Mouse (Mus musculus): ENCODE data around the gene Dck. TPM values are rescaled to one million over a fixed set of nuclear protein-coding genes. Genes with fewer than 3 reads are reported as not detected.

Dck gene
- polyA plus RNA-seq, 1 experiment from 2014 or later = 38.6 TPM

DNA sequence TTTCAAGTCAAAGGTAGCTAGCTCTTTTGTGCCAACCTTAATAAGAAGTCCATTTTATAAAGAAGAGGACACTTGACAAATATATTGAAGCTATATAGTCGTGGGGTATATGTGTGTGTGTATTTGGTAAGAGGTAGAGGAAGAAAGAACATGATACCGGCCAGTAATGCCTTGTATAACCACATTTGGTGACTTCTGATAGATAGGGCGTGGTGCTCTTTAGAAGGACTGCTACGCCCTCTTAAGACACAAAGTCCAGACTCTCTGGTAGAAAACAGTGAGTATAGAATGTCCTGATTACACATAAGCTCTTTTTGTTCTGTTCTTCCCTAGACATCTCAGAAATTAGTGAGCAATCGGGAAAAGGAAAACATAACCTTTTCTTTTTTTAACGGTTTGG is 3.4 kb downstream of the Dck start:
- H3K27ac ChIP-seq (ENCODE audit: low read length) = no peak overlapping the region
- H3K4me1 ChIP-seq (ENCODE audit: control insufficient read depth, insufficient read depth, low read length) = peaks cover 20% of the 10 kb centered on the region; the same call in 1 of the 2 replicates
- no peak overlapping the region for H3K4me2 ChIP-seq (ENCODE audit: low read depth, low read length)
- WGBS = 79% methylated on average over 6 of the region's 6 CpGs
- H3K9me3 ChIP-seq (replicated peaks; ENCODE audit: control insufficient read depth, low read length) = no peaks in the 10 kb centered on the region
- H3K36me3 ChIP-seq (ENCODE audit: control insufficient read depth, insufficient read depth, low read length) = peaks cover 11% of the 10 kb centered on the region
- no peaks in the 10 kb centered on the region for H3K27me3 ChIP-seq (ENCODE audit: control insufficient read depth, insufficient read depth, low read length)
- H3K4me3 ChIP-seq (replicated peaks; ENCODE audit: low read length) = no peak overlapping the region
- ATAC-seq (ENCODE audit: insufficient read depth, low FRiP score) = no peak
- no peak overlapping the region for H3K9ac ChIP-seq (ENCODE audit: low read length)

- H3K9ac ChIP-seq (ENCODE audit: low read length) = no peak overlapping the region
- H3K27me3 ChIP-seq (ENCODE audit: control insufficient read depth, insufficient read depth, low read length) = no peaks in the 10 kb centered on the region
- H3K4me2 ChIP-seq (ENCODE audit: low read depth, low read length) = no peak overlapping the region
- H3K27ac ChIP-seq (ENCODE audit: low read length) = no peak overlapping the region
- ATAC-seq (ENCODE audit: insufficient read depth, low FRiP score) = no peak
- WGBS = 64% methylated on average over 7 of the region's 7 CpGs
- H3K36me3 ChIP-seq (ENCODE audit: control insufficient read depth, insufficient read depth, low read length) = no peaks in the 10 kb centered on the region
- no peaks in the 10 kb centered on the region for H3K9me3 ChIP-seq (replicated peaks; ENCODE audit: control insufficient read depth, low read length)
- H3K4me1 ChIP-seq (ENCODE audit: control insufficient read depth, insufficient read depth, low read length) = no peaks in the 10 kb centered on the region
- H3K4me3 ChIP-seq (replicated peaks; ENCODE audit: low read length) = no peak overlapping the region
Observed at GRCm38 (mm10) chr5:88782072-88782765, 17.4 kb downstream of the Dck start.

GRCm38 (mm10) chr5:88785059-88785458 is 20.3 kb downstream of the Dck start:
- H3K4me1 ChIP-seq (ENCODE audit: control insufficient read depth, insufficient read depth, low read length) = no peaks in the 10 kb centered on the region
- H3K27me3 ChIP-seq (ENCODE audit: control insufficient read depth, insufficient read depth, low read length) = no peaks in the 10 kb centered on the region
- H3K9me3 ChIP-seq (replicated peaks; ENCODE audit: control insufficient read depth, low read length) = no peaks in the 10 kb centered on the region
- no peak overlapping the region for H3K4me3 ChIP-seq (replicated peaks; ENCODE audit: low read length)
- H3K9ac ChIP-seq (ENCODE audit: low read length) = no peak overlapping the region
- H3K36me3 ChIP-seq (ENCODE audit: control insufficient read depth, insufficient read depth, low read length) = no peaks in the 10 kb centered on the region
- no peak overlapping the region for H3K27ac ChIP-seq (ENCODE audit: low read length)
- WGBS = 69% methylated on average over 1 of the region's 1 CpGs
- no peak for ATAC-seq (ENCODE audit: insufficient read depth, low FRiP score)
- no peak overlapping the region for H3K4me2 ChIP-seq (ENCODE audit: low read depth, low read length)

DNA sequence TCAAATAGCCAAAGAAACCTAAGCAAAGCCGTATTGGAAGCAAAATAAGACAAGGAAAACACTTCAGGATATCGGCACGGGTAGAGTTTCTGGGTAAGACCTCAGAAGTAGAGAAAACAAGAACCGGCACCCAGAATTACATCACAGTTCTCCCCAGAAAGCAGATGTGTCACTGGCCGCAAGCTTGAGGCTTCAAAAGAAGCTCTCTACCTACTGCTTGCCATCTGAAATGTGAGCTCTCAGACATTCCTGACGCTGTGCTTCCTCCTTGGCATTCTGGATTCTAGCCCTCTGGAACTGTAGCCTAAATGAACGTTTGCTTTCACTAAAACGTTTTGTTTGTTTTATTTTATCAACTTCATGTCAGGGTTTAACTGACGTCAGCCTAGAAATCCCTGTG is 25.9 kb downstream of the Dck start:
- no peak overlapping the region for H3K27ac ChIP-seq (ENCODE audit: low read length)
- no peaks in the 10 kb centered on the region for H3K9me3 ChIP-seq (replicated peaks; ENCODE audit: control insufficient read depth, low read length)
- H3K36me3 ChIP-seq (ENCODE audit: control insufficient read depth, insufficient read depth, low read length) = no peaks in the 10 kb centered on the region
- H3K4me1 ChIP-seq (ENCODE audit: control insufficient read depth, insufficient read depth, low read length) = no peaks in the 10 kb centered on the region
- no peak overlapping the region for H3K4me3 ChIP-seq (replicated peaks; ENCODE audit: low read length)
- H3K27me3 ChIP-seq (ENCODE audit: control insufficient read depth, insufficient read depth, low read length) = no peaks in the 10 kb centered on the region
- no peak overlapping the region for H3K9ac ChIP-seq (ENCODE audit: low read length)
- WGBS = 36% methylated on average over 9 of the region's 9 CpGs
- no peak overlapping the region; the same call in 1 of the 2 replicates for H3K4me2 ChIP-seq (ENCODE audit: low read depth, low read length)
- ATAC-seq (ENCODE audit: insufficient read depth, low FRiP score) = no peak

GRCm38 (mm10) chr5:88791256-88792245 is 26.8 kb downstream of the Dck start:
- Histone ChIP-seq H3K4me2 (ENCODE audit: low read depth, low read length) (no peak overlapping the region), H3K36me3 (ENCODE audit: control insufficient read depth, insufficient read depth, low read length) (no peaks in the 10 kb centered on the region), H3K9ac (ENCODE audit: low read length) (no peak overlapping the region), H3K27ac (ENCODE audit: low read length) (no peak overlapping the region), H3K4me1 (ENCODE audit: control insufficient read depth, insufficient read depth, low read length) (no peaks in the 10 kb centered on the region), H3K27me3 (ENCODE audit: control insufficient read depth, insufficient read depth, low read length) (no peaks in the 10 kb centered on the region), H3K4me3 (replicated peaks; ENCODE audit: low read length) (no peak overlapping the region), H3K9me3 (replicated peaks; ENCODE audit: control insufficient read depth, low read length) (no peaks in the 10 kb centered on the region)
- WGBS = 39% methylated on average over 10 of the region's 10 CpGs
- ATAC-seq (ENCODE audit: insufficient read depth, low FRiP score) = 0 out of 2 replicates have a peak, but pooled peaks have one; percentile 25

- H3K9me3 ChIP-seq (replicated peaks; ENCODE audit: control insufficient read depth, low read length) = no peaks in the 10 kb centered on the region
- no peak overlapping the region for H3K27ac ChIP-seq (ENCODE audit: low read length)
- H3K4me1 ChIP-seq (ENCODE audit: control insufficient read depth, insufficient read depth, low read length) = no peaks in the 10 kb centered on the region
- no peak overlapping the region for H3K4me3 ChIP-seq (replicated peaks; ENCODE audit: low read length)
- no peak overlapping the region for H3K4me2 ChIP-seq (ENCODE audit: low read depth, low read length)
- no peak overlapping the region for H3K9ac ChIP-seq (ENCODE audit: low read length)
- no peaks in the 10 kb centered on the region for H3K27me3 ChIP-seq (ENCODE audit: control insufficient read depth, insufficient read depth, low read length)
- WGBS = 88% methylated on average over 3 of the region's 3 CpGs
- ATAC-seq (ENCODE audit: insufficient read depth, low FRiP score) = no peak
- H3K36me3 ChIP-seq (ENCODE audit: control insufficient read depth, insufficient read depth, low read length) = no peaks in the 10 kb centered on the region
Observed at GRCm38 (mm10) chr5:88793676-88794075, 28.9 kb downstream of the Dck start.

DNA sequence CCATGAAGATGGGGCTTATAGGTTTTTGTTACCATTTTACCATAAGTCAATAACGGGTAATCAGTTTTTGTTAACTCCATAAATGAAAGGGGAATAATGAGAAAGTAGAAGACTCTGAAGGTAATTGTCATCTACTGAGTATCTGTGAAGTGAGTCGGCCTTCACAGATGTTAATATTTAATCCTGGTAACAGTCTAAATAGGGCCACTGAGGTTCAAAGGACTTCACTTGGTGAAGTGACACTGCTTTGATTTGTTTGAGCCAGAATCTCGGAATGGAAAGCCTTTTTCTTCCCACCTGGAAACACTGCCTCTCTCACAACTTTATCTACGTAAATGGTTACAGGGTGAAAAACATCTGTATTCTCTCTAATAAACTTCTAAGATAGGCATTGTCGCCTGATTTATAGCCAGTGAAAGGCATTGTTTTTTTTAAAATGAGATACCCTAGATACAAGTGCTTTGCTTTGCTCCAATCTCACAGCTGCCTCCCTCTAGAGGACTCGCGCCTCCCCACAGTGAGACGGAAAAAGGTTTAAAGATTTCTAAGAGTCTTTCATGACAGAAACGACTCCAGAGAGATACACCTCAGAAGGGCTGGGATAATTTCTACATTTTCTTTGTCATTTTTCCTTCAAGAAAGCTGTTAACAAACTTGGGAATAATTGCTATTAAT is 31.3 kb downstream of the Dck start:
- H3K4me2 ChIP-seq (ENCODE audit: low read depth, low read length) = no peak overlapping the region
- no peaks in the 10 kb centered on the region for H3K4me1 ChIP-seq (ENCODE audit: control insufficient read depth, insufficient read depth, low read length)
- no peak for ATAC-seq (ENCODE audit: insufficient read depth, low FRiP score)
- H3K36me3 ChIP-seq (ENCODE audit: control insufficient read depth, insufficient read depth, low read length) = no peaks in the 10 kb centered on the region
- no peaks in the 10 kb centered on the region for H3K9me3 ChIP-seq (replicated peaks; ENCODE audit: control insufficient read depth, low read length)
- H3K27me3 ChIP-seq (ENCODE audit: control insufficient read depth, insufficient read depth, low read length) = no peaks in the 10 kb centered on the region
- no peak overlapping the region for H3K9ac ChIP-seq (ENCODE audit: low read length)
- 38% methylated on average over 9 of the region's 9 CpGs for WGBS
- no peak overlapping the region for H3K27ac ChIP-seq (ENCODE audit: low read length)
- no peak overlapping the region for H3K4me3 ChIP-seq (replicated peaks; ENCODE audit: low read length)

GRCm38 (mm10) chr5:88796588-88796987 is 31.8 kb downstream of the Dck start:
- WGBS = 34% methylated on average over 11 of the region's 11 CpGs
- no peaks in the 10 kb centered on the region for H3K9me3 ChIP-seq (replicated peaks; ENCODE audit: control insufficient read depth, low read length)
- no peaks in the 10 kb centered on the region for H3K4me1 ChIP-seq (ENCODE audit: control insufficient read depth, insufficient read depth, low read length)
- no peak overlapping the region for H3K27ac ChIP-seq (ENCODE audit: low read length)
- no peaks in the 10 kb centered on the region for H3K27me3 ChIP-seq (ENCODE audit: control insufficient read depth, insufficient read depth, low read length)
- H3K4me3 ChIP-seq (replicated peaks; ENCODE audit: low read length) = no peak overlapping the region
- H3K9ac ChIP-seq (ENCODE audit: low read length) = no peak overlapping the region
- H3K4me2 ChIP-seq (ENCODE audit: low read depth, low read length) = no peak overlapping the region
- ATAC-seq (ENCODE audit: insufficient read depth, low FRiP score) = no peak
- no peaks in the 10 kb centered on the region for H3K36me3 ChIP-seq (ENCODE audit: control insufficient read depth, insufficient read depth, low read length)

- no peak overlapping the region for H3K9ac ChIP-seq (ENCODE audit: low read length)
- H3K9me3 ChIP-seq (replicated peaks; ENCODE audit: control insufficient read depth, low read length) = no peaks in the 10 kb centered on the region
- no peak for ATAC-seq (ENCODE audit: insufficient read depth, low FRiP score)
- H3K4me3 ChIP-seq (replicated peaks; ENCODE audit: low read length) = no peak overlapping the region
- H3K4me2 ChIP-seq (ENCODE audit: low read depth, low read length) = no peak overlapping the region
- H3K36me3 ChIP-seq (ENCODE audit: control insufficient read depth, insufficient read depth, low read length) = no peaks in the 10 kb centered on the region
- H3K27ac ChIP-seq (ENCODE audit: low read length) = no peak overlapping the region
- no peaks in the 10 kb centered on the region for H3K27me3 ChIP-seq (ENCODE audit: control insufficient read depth, insufficient read depth, low read length)
- 62% methylated on average over 6 of the region's 6 CpGs for WGBS
- no peaks in the 10 kb centered on the region for H3K4me1 ChIP-seq (ENCODE audit: control insufficient read depth, insufficient read depth, low read length)
Observed at GRCm38 (mm10) chr5:88797121-88797520, 32.3 kb downstream of the Dck start.

Data from stomach, embryonic 16.5 days (tissue).